Mouse (Mus musculus): ENCODE data around the gene Csdc2. TPM values are rescaled to one million over a fixed set of nuclear protein-coding genes. Genes with fewer than 3 reads are reported as not detected.
"Not testable (repeated sequence)": the region's sequence is repeated elsewhere in the genome, so short reads cannot be mapped to it uniquely, and the experiment has no call there.

Csdc2 gene
- 10 to 100 TPM; 89.9 to 90.2 TPM for total RNA-seq (2021)

- DNase-seq (ENCODE audit: extremely low spot score in 1 of 2, low spot score in 1 of 2), result peak in 1 of 2 experiments; percentile 49
Measured at GRCm38 (mm10) chr15:81936679-81937078, at the start of gene Csdc2. Gene Csdc2 (plus strand): TSS chr15:81936759.

DNA sequence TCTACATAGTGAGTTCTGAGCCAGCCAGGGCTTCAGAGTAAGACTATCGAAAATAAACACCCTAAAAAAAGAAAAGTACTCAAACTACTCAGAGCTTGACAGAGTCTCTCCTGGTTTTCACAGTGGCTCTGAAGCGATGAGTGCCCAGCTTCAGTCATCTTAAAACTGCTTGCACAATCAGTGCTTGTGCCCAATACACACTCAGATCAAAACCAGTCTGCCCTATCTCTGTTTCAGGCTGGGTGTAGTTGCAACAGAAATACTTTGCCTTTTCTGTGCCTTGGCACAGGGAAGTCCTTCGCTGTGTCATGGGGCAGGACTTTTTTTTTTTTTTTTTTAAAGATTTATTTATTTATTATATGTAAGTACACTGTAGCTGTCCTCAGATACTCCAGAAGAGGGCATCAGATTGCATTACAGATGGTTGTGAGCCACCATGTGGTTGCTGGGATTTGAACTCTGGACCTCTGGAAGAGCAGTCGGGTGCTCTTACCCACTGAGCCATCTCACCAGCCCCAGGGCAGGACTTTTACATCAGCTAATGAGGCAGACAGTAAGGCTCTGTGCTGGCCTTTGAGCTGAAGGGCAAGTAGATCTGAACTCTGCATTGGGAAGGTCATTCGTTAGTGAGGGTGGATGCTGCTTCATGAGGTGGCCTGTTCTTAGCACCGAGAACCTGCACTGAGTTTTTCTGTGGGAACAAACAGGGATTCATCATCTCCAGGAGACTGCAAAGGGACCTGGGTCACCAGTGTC is 49.6 kb upstream of the Csdc2 start:
- no peak for DNase-seq (ENCODE audit: extremely low spot score in 1 of 2, low spot score in 1 of 2)

- no peak for DNase-seq (ENCODE audit: extremely low spot score in 1 of 2, low spot score in 1 of 2)
Measured at GRCm38 (mm10) chr15:81889175-81889574, 47.4 kb upstream of the Csdc2 start.

DNA sequence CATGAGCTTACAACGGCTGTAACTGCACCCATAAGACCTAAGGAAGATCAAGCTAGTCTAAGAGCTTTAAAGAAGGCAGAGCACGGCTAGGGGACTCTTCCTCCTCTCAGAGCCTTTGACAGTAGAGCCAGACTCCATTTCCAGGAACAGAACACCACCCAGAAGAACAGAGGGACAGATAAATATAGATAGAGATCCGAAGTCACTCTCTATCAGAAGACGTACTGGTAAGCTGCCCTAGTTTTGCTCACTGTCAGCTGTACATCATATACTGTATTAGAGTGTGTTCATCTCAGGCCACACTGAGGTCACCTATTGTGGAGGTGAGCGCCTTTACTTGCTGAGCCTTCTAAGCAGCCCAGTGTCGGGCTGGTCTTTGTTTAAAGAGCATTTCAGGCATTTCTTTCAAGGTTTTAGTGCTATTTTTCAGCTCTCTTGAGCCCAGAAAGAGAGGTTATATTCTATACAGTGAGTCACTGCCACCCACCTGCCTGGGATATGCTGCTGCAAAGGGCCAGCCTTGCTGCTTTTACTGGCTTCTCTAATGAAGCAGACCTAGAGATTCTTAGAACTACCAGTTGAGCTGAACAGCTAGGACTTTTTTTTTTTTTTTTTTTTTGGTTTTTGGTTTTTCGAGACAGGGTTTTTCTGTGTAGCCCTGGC is 45.3 kb upstream of the Csdc2 start:
- DNase-seq (ENCODE audit: extremely low spot score in 1 of 2, low spot score in 1 of 2), result no peak

DNA sequence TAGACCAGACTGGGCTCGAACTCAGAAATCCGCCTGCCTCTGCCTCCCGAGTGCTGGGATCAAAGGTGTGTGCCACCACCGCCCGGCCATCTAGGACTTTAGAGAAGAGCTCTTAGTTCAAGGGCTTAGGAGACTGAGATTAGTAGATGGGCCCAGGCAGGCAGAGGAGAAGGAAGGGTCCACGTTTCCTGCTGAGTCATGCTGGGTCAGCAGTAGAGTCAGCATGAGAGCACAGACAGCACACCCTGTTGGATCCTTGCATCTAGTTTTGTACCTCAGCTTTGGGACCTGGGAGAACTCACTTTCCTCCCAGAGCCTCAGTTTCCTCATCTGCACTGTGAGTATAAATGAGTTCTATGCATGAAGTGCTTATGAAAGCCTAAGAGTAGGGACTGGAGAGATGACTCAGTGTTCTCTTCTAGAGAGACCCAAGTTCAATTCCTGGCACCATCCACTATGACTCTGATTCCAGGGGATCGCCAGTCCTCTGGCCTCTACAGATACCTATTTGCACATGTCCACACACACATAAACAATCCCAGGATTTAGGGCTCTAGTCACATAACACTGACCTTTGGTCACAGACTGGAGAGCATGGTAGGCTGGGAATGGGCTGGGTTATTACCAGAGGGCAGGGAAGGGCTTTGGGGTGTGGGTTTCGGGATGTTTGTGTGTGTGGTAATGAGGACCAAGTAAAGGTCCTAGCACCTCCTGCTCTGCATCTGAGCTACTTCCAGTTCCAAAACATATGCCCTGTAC is 44.6 kb upstream of the Csdc2 start:
- no peak for DNase-seq (ENCODE audit: extremely low spot score in 1 of 2, low spot score in 1 of 2)

DNA sequence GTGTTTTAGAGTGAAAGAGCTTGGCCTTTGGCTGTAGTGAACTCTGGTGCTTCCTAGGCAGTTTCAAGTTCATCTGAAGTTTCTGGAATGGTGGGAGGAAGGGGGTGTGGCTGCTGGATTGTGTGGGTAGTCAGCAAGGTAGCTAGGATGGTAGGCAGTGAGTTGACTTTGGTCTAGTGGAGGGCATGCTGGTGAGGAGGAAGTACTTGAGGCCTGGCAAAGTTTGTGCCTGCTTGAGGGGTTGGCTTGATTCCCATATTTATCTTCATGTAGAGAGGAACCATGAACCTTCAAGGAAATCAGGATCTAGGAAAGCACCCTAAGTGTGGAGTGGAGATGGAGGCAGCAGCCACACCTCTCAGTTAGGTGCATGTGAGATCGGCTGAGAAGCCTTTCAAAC is 42.6 kb upstream of the Csdc2 start:
- no peak for DNase-seq (ENCODE audit: extremely low spot score in 1 of 2, low spot score in 1 of 2)

DNA sequence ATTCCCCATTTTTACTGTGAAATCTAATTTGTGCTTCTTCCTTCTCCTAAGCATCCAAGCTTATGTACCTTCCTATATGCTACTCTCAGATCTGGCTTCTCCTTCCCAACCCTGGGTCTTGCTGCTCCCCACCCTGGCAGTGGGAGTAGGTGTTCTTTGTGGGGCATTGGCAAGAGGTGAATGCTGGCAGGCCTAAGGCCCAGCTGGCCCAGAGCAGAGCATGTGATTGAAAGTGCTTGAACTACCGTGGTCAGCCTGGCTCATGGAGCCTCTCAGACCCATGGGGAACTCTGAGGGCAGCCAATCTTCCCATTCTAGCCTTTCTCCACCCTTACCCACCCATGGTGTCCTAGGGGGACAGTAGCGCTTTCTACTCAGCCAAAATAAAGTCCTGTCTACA is 40.2 kb upstream of the Csdc2 start:
- no peak for DNase-seq (ENCODE audit: extremely low spot score in 1 of 2, low spot score in 1 of 2)

DNA sequence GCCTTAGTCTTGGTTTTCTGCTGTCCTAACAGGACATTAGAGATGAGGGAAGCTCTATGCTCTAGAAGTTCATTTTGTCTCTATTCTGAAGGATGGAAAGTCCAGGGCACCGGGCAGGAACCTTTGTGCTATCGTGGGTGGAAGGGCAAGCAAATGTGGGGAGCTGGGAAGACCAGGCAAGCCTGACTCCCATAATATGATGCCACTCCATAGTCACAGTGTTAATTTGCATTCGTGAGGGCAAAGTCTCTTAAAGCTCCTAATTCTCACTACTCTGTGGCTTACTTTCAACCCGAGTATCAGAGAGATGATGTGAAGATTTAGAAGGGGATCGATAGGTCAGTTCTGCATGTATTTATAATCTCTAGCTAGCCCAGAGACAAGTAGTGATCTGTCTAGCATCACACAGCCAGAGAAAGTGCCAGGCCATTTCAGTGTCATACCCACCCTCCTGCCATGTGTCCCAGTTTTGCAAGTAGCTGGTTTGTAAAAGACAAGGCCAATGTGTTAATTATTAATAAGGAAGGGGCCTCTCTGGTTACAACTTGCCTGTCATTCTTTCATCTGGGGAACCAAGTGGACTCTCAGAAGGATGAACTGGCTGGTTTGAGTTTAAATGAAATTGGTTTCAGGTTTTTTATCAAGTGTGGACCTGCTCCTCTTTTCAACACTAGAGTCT is 38.8 kb upstream of the Csdc2 start:
- DNase-seq (ENCODE audit: extremely low spot score in 1 of 2, low spot score in 1 of 2), result no peak

GRCm38 (mm10) chr15:81898751-81899150 is 37.8 kb upstream of the Csdc2 start:
- no peak for DNase-seq (ENCODE audit: extremely low spot score in 1 of 2, low spot score in 1 of 2)

DNA sequence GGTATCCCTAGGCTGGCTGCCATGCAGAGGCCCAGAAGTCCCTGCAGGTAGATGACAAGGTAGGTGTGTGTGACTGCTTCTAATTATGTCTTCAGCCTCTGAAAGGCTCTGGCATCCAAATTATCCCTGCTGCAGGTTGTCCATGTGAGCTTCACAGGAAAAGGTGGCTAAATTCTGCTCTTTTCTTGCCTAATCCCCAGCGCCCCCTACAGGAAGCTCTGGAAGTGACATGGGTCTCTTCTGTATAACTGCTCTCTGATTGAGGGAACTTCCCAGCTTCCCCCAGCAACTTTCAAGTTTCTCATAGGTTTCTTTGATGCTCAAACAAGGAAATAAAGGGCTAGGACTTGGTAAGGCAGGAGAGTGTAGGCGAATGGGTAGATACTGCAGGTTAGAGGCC is 31.6 kb upstream of the Csdc2 start:
- peak; percentile 67 to 89 for DNase-seq (ENCODE audit: extremely low spot score in 1 of 2, low spot score in 1 of 2)

- no peak for DNase-seq (ENCODE audit: extremely low spot score in 1 of 2, low spot score in 1 of 2)
Measured at GRCm38 (mm10) chr15:81907953-81908352, 28.6 kb upstream of the Csdc2 start.

DNA sequence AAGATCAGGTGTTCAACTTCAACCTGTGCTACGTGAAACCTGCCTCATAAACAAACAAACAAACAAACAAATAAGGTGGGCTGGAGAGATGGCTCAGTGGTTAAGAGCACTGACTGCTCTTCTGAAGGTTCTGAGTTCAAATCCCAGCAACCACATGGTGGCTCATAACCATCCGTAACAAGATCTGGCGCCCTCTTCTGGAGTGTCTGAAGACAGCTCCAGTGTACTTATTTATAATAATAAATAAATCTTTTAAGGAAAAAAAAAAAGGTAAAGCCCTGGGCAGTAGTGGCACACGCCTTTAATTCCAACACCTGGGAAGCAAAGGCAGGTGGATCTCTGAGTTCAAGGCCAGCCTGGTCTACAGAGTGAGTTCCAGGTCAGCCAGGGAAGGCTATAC is 27.8 kb upstream of the Csdc2 start:
- DNase-seq (ENCODE audit: extremely low spot score in 1 of 2, low spot score in 1 of 2), result not testable (repeated sequence)

GRCm38 (mm10) chr15:81912498-81912897 is 24.1 kb upstream of the Csdc2 start:
- DNase-seq (ENCODE audit: extremely low spot score in 1 of 2, low spot score in 1 of 2), result no peak

DNA sequence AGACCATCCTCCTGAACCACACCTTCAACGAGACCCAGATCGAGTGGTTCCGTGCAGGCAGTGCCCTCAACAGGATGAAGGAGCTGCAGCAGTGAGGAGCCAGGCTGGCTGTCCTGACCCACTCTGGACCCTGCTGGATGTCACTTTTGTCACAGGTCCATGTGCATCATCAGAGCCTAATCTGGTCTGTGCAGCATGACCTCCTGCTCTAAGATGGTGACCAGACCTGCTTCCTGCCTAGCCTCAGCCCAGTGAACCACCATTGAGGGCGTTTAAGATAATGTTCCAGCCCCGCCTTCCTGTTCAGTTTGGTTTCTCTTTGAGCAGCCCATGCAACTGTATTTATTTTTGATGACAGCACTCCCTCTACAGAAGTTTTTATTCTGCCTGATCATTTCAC is 21.9 kb upstream of the Csdc2 start:
- no peak for DNase-seq (ENCODE audit: extremely low spot score in 1 of 2, low spot score in 1 of 2)

GRCm38 (mm10) chr15:81915663-81916062 is 20.9 kb upstream of the Csdc2 start:
- DNase-seq (ENCODE audit: extremely low spot score in 1 of 2, low spot score in 1 of 2), result no peak

- no peak for DNase-seq (ENCODE audit: extremely low spot score in 1 of 2, low spot score in 1 of 2)
Measured at GRCm38 (mm10) chr15:81917201-81917600, 19.4 kb upstream of the Csdc2 start.

DNA sequence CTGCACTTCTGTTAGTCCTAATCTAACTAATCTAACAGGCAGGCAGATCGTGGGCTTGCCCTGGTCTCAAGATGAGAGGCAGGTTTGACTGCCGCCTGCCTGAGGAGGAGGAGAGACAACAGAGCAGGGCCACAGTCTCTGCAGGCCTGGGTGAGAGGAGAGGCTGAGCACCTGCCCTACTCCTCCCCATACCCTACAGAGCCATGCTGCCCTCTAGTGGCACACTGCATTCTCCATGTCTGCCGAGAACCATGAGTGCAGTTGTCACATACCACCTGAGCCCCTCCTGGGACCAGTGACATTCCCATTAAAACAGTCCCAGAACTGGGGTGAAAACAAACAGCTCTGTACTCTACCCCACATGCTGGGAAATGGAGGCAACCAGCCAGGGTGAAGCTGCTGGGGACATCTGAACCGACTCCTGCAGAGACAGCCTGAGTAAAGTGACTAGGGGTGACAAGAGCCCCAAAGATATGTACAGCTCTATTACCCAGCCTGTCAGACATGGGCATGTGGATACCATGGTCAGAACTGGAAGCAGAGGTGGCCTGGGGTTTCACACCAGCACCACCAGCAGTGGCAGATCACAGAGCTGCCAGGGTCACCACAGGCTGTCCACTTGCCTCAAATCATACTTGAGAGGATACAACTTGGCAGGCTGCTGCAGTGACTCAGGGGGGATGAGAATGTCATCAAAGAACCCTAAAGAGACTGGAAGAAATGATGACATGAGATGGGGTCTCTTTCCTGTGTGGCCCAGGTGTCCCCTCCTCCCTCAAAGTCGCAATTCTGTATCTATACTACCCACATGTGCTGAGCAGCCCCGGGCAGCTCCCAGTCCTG is 18.7 kb upstream of the Csdc2 start:
- DNase-seq (ENCODE audit: extremely low spot score in 1 of 2, low spot score in 1 of 2), result peak; percentile 61 to 88

- DNase-seq (ENCODE audit: extremely low spot score in 1 of 2, low spot score in 1 of 2), result no peak
Measured at GRCm38 (mm10) chr15:81919062-81919461, 17.5 kb upstream of the Csdc2 start.

GRCm38 (mm10) chr15:81920546-81921217 is 15.9 kb upstream of the Csdc2 start:
- DNase-seq (ENCODE audit: extremely low spot score in 1 of 2, low spot score in 1 of 2), result no peak
